Mouse (Mus musculus): ENCODE measurements around the gene Hsd17b14.

Gene Hsd17b14

DNA sequence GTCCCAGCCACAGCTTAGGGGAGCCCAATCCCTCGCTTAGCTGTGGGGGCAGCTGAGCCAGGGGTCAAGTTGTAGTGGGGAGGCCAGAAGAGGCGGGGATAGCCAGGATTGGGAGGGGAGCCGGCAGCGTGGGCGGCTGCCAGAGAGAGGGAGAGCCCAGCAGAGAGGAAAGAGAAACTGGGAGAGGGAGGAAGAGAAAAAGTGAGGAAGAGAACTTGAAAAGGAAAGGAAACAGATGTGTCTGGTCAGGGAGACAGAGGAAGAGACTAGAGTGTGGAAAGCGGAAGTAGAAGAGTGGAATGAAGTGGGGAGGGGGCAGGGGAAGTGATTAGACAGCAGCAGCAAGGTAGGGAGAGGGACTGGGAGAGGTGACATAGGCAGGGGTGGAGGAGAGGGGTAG, 25.2 kb upstream of the Hsd17b14 start:
- DNase-seq (ENCODE audit: low spot score in 2 of 2), result peak; percentile 43 to 54

- DNase-seq (ENCODE audit: low spot score in 2 of 2), result peak in 1 of 2 experiments; percentile 43
These were observed 24.1 kb upstream of the Hsd17b14 start for GRCm38 (mm10) chr7:45530643-45531042.

GRCm38 (mm10) chr7:45535676-45536075, 19.0 kb upstream of the Hsd17b14 start:
- DNase-seq (ENCODE audit: low spot score in 2 of 2), result no peak

- no peak for DNase-seq (ENCODE audit: low spot score in 2 of 2)
These were observed 17.1 kb upstream of the Hsd17b14 start for GRCm38 (mm10) chr7:45537602-45538001.

GRCm38 (mm10) chr7:45538163-45539041, 16.3 kb upstream of the Hsd17b14 start:
- DNase-seq (ENCODE audit: low spot score in 2 of 2), result peak; percentile 53 to 55

GRCm38 (mm10) chr7:45539095-45539494, 15.6 kb upstream of the Hsd17b14 start:
- no peak for DNase-seq (ENCODE audit: low spot score in 2 of 2)

DNA sequence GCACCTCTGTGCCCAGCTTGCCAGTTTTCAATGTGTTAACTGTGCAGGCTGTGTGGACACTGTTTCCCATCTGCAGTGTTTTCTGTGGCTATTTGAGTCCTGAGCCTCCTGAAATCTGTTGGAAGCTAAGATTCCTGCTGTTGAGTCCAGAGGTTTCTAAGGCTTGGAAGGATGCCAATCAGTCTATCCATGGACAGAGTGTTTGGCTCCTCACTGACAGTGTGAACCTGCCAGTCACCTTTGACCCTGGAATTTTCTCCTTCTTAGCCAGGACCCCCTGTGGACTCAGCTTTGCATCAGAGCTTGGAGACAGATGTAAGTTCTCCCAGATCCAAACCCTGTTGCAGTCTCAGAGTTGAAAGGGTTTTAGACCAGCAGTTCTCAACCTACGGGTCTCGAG, 14.5 kb upstream of the Hsd17b14 start:
- no peak for DNase-seq (ENCODE audit: low spot score in 2 of 2)

GRCm38 (mm10) chr7:45544525-45544924, 10.2 kb upstream of the Hsd17b14 start:
- no peak for DNase-seq (ENCODE audit: low spot score in 2 of 2)

DNA sequence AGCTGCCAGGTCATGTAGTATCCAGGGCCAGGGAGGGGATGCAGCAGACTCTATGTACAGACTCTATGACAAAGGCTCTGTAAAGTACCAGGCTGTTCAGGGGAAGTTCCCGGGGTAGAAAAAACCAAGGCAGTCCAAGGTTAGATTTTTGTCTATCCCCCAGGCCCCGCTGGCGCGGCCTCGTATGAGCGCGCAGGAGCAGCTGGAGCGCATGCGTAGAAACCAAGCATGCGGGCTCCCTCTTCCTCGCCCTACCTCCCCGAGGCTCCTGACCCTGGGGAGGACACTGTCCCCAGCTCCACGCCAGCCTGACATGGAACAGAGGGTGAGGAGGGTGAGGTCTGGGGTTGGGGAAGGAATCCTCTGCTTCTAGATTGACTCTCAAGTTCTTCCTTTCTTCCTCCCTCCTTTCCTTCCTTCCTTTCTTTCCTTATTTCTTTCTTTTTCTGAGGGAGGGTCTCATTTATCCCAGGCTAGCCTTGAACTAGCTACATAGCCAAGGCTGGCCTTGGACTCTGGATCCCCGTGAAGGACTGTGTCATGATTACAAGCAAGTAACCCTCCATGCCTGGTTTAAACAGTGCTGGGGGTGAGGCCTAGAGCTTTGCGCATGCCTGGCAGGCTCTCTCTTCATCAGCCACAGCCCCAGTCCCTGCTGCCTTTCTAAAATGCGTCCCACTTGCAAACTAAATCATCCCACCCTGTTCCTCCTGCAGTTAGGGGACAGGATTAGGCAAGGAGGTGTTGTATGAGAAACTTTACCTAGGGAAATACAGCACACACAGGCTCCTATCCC, 4.9 kb upstream of the Hsd17b14 start:
- no peak for DNase-seq (ENCODE audit: low spot score in 2 of 2)

- no peak for DNase-seq (ENCODE audit: low spot score in 2 of 2)
These were observed 3.7 kb upstream of the Hsd17b14 start for GRCm38 (mm10) chr7:45550821-45551511.

DNA sequence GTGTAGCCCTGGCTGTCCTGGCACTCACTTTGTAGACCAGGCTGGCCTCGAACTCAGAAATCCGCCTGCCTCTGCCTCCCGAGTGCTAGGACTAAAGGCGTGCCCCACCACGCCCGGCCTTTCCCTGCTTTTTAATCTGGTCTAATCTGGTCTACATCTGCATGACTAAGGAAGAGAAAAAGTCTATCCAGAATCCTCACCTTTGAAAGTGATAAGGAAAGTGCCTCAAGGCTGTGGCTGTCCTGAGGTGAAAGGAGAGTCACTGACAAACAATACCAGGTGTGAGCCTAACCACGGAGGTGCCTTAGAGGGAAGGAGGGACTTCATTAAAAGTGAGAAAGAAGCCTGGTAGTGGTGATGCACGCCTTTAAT, 3.2 kb upstream of the Hsd17b14 start:
- DNase-seq (ENCODE audit: low spot score in 2 of 2), result no peak

DNA sequence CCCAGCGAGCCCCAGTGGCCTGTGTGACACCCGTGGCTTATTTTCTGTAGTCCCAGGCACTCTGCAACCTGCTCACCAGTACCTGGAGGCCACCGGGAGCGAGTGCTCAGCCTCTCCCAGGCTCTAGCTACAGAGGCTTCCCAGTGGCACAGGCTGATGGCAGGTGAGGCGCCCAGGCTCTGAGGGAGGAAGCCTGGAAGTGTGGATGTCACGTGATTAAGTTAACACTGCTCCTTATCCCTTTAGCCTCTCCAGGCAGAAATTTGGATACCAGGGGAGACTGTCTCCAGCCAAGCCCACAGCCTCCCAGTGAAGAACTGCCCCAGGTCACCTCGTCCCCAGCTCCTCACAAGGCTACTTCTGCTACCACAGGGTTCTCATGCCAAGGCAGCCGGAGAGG, 1.2 kb upstream of the Hsd17b14 start:
- DNase-seq (ENCODE audit: low spot score in 2 of 2), result no peak

DNA sequence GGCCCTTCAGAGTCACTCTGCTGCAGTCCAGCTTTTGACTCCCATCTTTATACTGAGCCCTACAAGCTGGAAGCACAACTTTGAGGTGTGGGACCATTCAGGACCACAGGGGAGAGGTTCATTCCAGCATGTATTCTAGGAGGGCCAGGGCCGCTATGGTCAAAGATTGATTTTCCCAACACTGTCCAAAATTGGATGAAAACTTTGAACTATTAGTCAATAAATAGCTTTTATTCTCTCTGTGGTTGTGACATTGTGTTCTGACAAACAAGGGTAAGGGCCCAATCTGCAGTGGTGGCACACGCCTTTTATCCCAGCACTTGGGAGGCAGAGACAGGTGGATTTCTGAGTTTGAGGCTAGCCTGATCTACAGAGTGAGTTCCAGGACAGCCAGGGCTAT, 703 bp upstream of the Hsd17b14 start:
- DNase-seq (ENCODE audit: low spot score in 2 of 2), result no peak

DNA sequence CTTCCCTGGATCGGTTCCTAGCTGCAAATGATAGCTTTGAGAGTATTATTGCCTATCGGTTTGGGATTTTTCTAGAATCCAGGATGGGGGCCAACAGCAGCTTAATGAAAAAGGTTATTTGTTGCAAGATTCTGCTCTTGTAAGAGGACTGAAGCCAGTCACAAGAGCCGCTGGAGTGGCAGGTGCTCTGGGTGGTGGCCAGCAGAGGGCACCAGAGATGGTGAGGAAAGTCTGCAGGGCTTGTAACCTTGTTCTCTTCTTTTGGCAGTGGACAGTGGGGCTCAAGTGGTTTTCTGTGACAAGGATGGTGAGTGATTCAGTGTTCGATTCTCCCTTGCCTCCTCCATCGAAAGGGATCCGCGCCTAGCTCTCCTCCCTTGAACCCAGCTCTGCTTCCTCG, 1.1 kb downstream of the Hsd17b14 start:
- peak; percentile 42 to 71 for DNase-seq (ENCODE audit: low spot score in 2 of 2)

DNA sequence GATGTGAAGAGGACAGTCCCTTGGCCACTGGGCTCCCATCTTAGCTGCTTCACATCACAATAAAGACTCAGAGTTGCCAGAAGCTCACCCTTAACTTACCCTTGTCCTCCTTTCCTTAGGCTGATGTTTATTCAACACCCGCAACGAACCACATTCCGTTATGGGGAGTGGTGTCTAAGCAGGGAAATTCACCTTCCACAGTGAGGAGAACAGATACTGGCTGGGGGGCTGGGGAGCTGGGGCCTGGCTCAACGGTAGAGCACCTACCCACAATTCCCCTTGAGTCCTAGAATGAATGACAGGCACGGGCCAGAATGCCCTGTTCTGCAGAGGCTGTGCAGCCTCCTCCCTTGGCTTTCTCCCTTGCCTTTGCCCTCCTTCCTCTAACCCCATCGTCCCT, 4.2 kb downstream of the Hsd17b14 start:
- no peak for DNase-seq (ENCODE audit: low spot score in 2 of 2)

GRCm38 (mm10) chr7:45560241-45560640, 5.5 kb downstream of the Hsd17b14 start:
- DNase-seq (ENCODE audit: low spot score in 2 of 2), result no peak

GRCm38 (mm10) chr7:45560843-45561623, 6.3 kb downstream of the Hsd17b14 start:
- DNase-seq (ENCODE audit: low spot score in 2 of 2), result peak; percentile 44 to 71

DNA sequence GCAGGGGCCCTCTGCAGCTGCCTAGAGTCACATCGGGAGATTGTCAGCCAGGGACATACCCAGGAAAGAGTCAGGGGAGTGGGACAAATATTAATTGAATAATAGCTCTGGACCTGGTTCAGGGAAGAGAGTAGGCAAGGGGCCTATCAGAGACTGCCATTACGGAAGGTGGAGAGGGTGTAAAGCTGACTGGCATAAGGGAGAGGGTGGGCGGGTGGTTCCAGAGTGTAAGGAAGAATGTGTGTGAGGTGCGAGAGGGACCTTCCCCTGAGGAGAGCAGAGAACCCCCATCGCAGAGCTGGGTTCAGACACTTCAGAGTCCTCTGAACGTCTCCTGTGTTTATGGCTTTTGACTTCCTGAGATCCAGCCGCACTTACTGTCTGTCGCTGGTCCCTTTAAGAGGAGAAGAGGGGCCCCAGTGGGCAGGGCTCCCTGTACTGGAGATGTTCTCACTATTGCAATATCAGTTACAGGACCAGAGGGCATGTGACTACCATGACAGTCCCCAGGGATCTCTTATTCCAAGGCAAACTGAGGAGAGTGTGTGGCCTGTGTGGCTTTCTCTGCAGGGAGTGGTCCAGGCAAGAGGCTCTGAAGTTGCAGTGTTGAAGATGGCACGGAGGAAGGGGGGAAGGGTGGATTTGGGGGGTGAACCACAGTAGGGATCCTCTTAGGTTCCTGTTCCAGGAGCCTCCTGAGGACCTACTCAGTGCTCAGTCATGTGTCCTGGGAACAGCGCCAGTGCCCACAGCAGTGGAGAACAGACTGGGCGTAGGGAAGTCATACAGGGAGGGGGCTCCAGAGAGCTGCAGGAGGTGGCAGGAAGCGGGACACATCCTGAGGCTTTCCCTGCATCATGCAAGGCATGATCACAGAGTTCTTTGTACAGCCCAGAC, 7.2 kb downstream of the Hsd17b14 start:
- DNase-seq (ENCODE audit: low spot score in 2 of 2), result no peak

GRCm38 (mm10) chr7:45564811-45565210, 10.1 kb downstream of the Hsd17b14 start:
- DNase-seq (ENCODE audit: low spot score in 2 of 2), result no peak

- no peak for DNase-seq (ENCODE audit: low spot score in 2 of 2)
These were observed 10.8 kb downstream of the Hsd17b14 start for GRCm38 (mm10) chr7:45565446-45565845.
